Mouse (Mus musculus) inflammation-experienced regulatory T-cells, adult 16 weeks (primary cell): ENCODE data around the gene Gm4303. TPM values are rescaled to one million over a fixed set of nuclear protein-coding genes. Genes with fewer than 3 reads are reported as not detected.

Experiments used
- polyA plus RNA-seq: library from polyadenylated mRNA; unstranded; fragments of 100-300 nt; shearing (Covaris generic); gene quantifications from one replicate; pipeline ENCODE4 v1.2.1, GENCODE M21; 2017

The Gm4303 gene
- polyA plus RNA-seq, result not detected

GRCm38 (mm10) chr10:100345672-100346071, at the start of gene Gm4303:
TSS of gene Gm4303 (plus strand) at chr10:100345972.

GRCm38 (mm10) chr10:100335376-100335775, 10.4 kb upstream of the Gm4303 start, which contains the start of gene Gm4301:
TSS of gene Gm4301 (plus strand) at chr10:100335676.

GRCm38 (mm10) chr10:100340536-100340935, 5.2 kb upstream of the Gm4303 start, which contains the start of gene Gm4302:
TSS of gene Gm4302 (plus strand) at chr10:100340836.

GRCm38 (mm10) chr10:100350793-100351192, 5.0 kb downstream of the Gm4303 start, which contains the start of gene Gm4305:
TSS of gene Gm4305 (plus strand) at chr10:100351093.

GRCm38 (mm10) chr10:100361038-100361437, 15.3 kb downstream of the Gm4303 start, which contains the start of gene Gm4307:
TSS of gene Gm4307 (plus strand) at chr10:100361338.

GRCm38 (mm10) chr10:100382460-100382859, 36.7 kb downstream of the Gm4303 start, which contains the start of gene Gm4312:
TSS of gene Gm4312 (minus strand) at chr10:100382560.

Other genes with a start within 250 kb of the Gm4303 start
- gene Gm4301, start 10.3 kb upstream of the Gm4303 start, polyA plus RNA-seq, result not detected
- not detected for gene Gm4302, start 5.1 kb upstream of the Gm4303 start, polyA plus RNA-seq
- gene Gm4305, start 5.1 kb downstream of the Gm4303 start, polyA plus RNA-seq, result not detected
- not detected for gene Gm4307, start 15.4 kb downstream of the Gm4303 start, polyA plus RNA-seq
- gene Gm4312, start 36.6 kb downstream of the Gm4303 start, polyA plus RNA-seq, result not detected
- 6.1 TPM for gene Tmtc3, start 141.4 kb downstream of the Gm4303 start, polyA plus RNA-seq
- gene Cep290, start 141.6 kb downstream of the Gm4303 start, polyA plus RNA-seq, result 5.1 TPM
- 11.3 TPM for gene 4930430F08Rik, start 244.5 kb downstream of the Gm4303 start, polyA plus RNA-seq
- gene 1700017N19Rik, start 244.5 kb downstream of the Gm4303 start, polyA plus RNA-seq, result not detected